Mouse (Mus musculus) frontal cortex, adult 2 months (tissue): Measurements from ENCODE around the gene Hsh2d. TPM values are rescaled to one million over a fixed set of nuclear protein-coding genes. Genes with fewer than 3 reads are reported as not detected.

Experiments
- DNase-seq, 2 experiments: peaks; one replicate each; pipeline ENCODE4 v3.0.0; 2022; ENCODE audit warnings: low spot score in 1 of 2; ENCODE audit errors: extremely low spot score in 1 of 2
- polyA plus RNA-seq: library from polyadenylated mRNA; depleted of rRNA; stranded (reverse); fragments of >200 nt; gene quantifications from 2 replicates; pipeline ENCODE4 v1.2.3, GENCODE M21; 2012; rRNA removed

Gene Hsh2d
- polyA plus RNA-seq, 1 experiment: 0.12 TPM

GRCm38 (mm10) chr8:72242226-72242625 is 52.8 kb downstream of the Hsh2d start:
- DNase-seq: no peak

- DNase-seq: no peak
Measured at GRCm38 (mm10) chr8:72244610-72245009, 55.2 kb downstream of the Hsh2d start.

Other genes starting within 250 kb of the Hsh2d start
- 18.0 and 18.2 TPM in 2 replicates for gene Zfp961, start 238.6 kb upstream of the Hsh2d start, polyA plus RNA-seq
- 0.12 and 0.25 TPM in 2 replicates for gene Cyp4f18, start 180.0 kb upstream of the Hsh2d start, polyA plus RNA-seq
- gene Olfr372, start 148.4 kb upstream of the Hsh2d start, polyA plus RNA-seq: not detected in 2 replicates
- gene Olfr373, start 106.5 kb upstream of the Hsh2d start, polyA plus RNA-seq: not detected in 2 replicates
- gene Olfr374, start 82.6 kb upstream of the Hsh2d start, polyA plus RNA-seq: 0.04 and 0.06 TPM in 2 replicates
- gene Tpm4, start 54.7 kb upstream of the Hsh2d start, polyA plus RNA-seq: 41.6 and 48.7 TPM in 2 replicates
- gene Rab8a, start 28.4 kb upstream of the Hsh2d start, polyA plus RNA-seq: 60.6 and 63.4 TPM in 2 replicates
- 0.06 and 0.21 TPM in 2 replicates for gene Cib3, start 23.2 kb downstream of the Hsh2d start, polyA plus RNA-seq
- gene Gm11034, start 24.0 kb downstream of the Hsh2d start, polyA plus RNA-seq: not detected in 2 replicates
- 77.5 and 79.3 TPM in 2 replicates for gene Fam32a, start 30.1 kb downstream of the Hsh2d start, polyA plus RNA-seq
- gene Ap1m1, start 50.4 kb downstream of the Hsh2d start, polyA plus RNA-seq: 111 and 115 TPM in 2 replicates
- gene Gm10282, start 115.6 kb downstream of the Hsh2d start, polyA plus RNA-seq: 3.7 and 6.4 TPM in 2 replicates
- gene Klf2, start 129.4 kb downstream of the Hsh2d start, polyA plus RNA-seq: 10.3 and 18.3 TPM in 2 replicates
- 76.1 and 81.8 TPM in 2 replicates for gene Eps15l1, start 231.8 kb downstream of the Hsh2d start, polyA plus RNA-seq